Mouse (Mus musculus): ENCODE measurements around the gene Srpr. TPM values are rescaled to one million over a fixed set of nuclear protein-coding genes. Genes with fewer than 3 reads are reported as not detected.

Gene Srpr
- polyA plus RNA-seq, 1 experiment, result 70.1 TPM

DNA sequence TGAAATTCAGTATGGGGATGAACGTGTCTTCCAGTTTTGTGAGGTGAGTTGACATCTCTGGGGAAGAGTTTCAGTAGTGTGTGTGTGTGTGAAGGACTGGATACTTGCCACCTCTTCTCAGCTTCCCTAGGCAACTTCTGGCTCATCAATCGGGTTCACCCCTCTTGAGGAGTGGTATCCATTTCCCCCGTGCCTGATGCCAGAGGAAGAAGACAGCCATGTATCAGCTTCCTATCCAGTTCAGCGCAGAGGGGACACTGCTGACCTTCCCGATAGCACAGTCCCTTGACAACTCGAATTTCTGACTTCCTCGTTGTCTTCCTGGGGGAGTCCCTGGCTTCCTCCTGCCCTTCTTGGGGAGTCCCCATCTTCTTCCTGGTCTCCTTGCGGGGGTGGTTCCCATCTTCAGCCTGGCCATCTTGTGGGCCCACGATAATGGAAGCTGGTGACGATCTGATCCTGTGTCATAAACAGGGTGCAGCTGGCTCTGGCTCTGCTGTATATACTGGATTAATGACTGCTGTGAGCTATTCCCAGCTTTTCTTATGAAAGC is 12.5 kb upstream of the Srpr start:
- H3K4me3 ChIP-seq (ENCODE audit: control insufficient read depth, insufficient read depth, low read length), result no peak overlapping the region
- TF ChIP-seq POLR2A (IDR thresholded peaks at IDR 0.05; ENCODE audit: control insufficient read depth, extremely low read depth, insufficient read depth, low read length, poor library complexity) (no peak), CTCF (IDR thresholded peaks at IDR 0.05; ENCODE audit: borderline replicate concordance, control insufficient read depth, extremely low read depth, insufficient read depth, low read length, poor library complexity) (no peak)
- no peaks in the 10 kb centered on the region for H3K36me3 ChIP-seq (ENCODE audit: control insufficient read depth, insufficient read depth, low read length)
- DNase-seq, result no peak
- no peaks in the 10 kb centered on the region for H3K27me3 ChIP-seq (ENCODE audit: control insufficient read depth, insufficient read depth, low read length)
- WGBS, result 87% methylated on average over 10 of the region's 10 CpGs
- no peak overlapping the region for H3K27ac ChIP-seq (ENCODE audit: control insufficient read depth, insufficient read depth, low read length)
- H3K4me1 ChIP-seq (replicated peaks; ENCODE audit: control insufficient read depth, insufficient read depth, low read length), result peaks cover 2% of the 10 kb centered on the region; the same call in 1 of the 2 replicates

DNA sequence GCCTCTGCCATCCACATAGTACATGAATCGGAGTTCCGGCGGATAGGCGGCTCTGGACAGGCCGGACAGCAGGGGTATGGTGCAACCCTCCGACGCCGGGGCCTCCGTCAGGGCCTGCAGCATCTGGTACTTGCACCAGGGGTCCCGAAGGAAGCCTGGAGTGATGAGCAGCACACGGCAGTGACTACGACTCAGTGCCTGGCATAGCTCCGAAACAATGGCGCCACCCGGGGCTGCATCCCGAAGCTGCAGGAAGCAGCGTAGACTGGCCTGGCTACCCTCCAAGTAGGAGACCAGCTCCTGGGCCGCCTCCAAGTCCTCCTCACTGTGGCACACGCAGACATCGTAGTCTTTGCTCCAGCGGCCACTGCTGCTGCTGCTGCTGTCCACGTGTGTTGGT is 11.3 kb upstream of the Srpr start:
- Histone ChIP-seq H3K4me3 (ENCODE audit: control insufficient read depth, insufficient read depth, low read length) (no peak overlapping the region), H3K27me3 (ENCODE audit: control insufficient read depth, insufficient read depth, low read length) (no peaks in the 10 kb centered on the region), H3K4me1 (replicated peaks; ENCODE audit: control insufficient read depth, insufficient read depth, low read length) (peaks cover 2% of the 10 kb centered on the region; the same call in 1 of the 2 replicates), H3K36me3 (ENCODE audit: control insufficient read depth, insufficient read depth, low read length) (no peaks in the 10 kb centered on the region), H3K27ac (ENCODE audit: control insufficient read depth, insufficient read depth, low read length) (no peak overlapping the region)
- no peak for TF ChIP-seq CTCF (IDR thresholded peaks at IDR 0.05; ENCODE audit: borderline replicate concordance, control insufficient read depth, extremely low read depth, insufficient read depth, low read length, poor library complexity)
- no peak for TF ChIP-seq POLR2A (IDR thresholded peaks at IDR 0.05; ENCODE audit: control insufficient read depth, extremely low read depth, insufficient read depth, low read length, poor library complexity)
- DNase-seq, result no peak
- WGBS, result 94% methylated on average over 22 of the region's 22 CpGs

- 90% methylated on average over 11 of the region's 11 CpGs for WGBS
- Histone ChIP-seq H3K4me1 (replicated peaks; ENCODE audit: control insufficient read depth, insufficient read depth, low read length) (no peaks in the 10 kb centered on the region; the same call in 1 of the 2 replicates), H3K4me3 (ENCODE audit: control insufficient read depth, insufficient read depth, low read length) (no peak overlapping the region), H3K36me3 (ENCODE audit: control insufficient read depth, insufficient read depth, low read length) (no peaks in the 10 kb centered on the region), H3K27ac (ENCODE audit: control insufficient read depth, insufficient read depth, low read length) (no peak overlapping the region), H3K27me3 (ENCODE audit: control insufficient read depth, insufficient read depth, low read length) (no peaks in the 10 kb centered on the region)
- TF ChIP-seq CTCF (IDR thresholded peaks at IDR 0.05; ENCODE audit: borderline replicate concordance, control insufficient read depth, extremely low read depth, insufficient read depth, low read length, poor library complexity), result no peak
- no peak for DNase-seq
Measured at GRCm38 (mm10) chr9:35192983-35193542, 6.9 kb upstream of the Srpr start.

DNA sequence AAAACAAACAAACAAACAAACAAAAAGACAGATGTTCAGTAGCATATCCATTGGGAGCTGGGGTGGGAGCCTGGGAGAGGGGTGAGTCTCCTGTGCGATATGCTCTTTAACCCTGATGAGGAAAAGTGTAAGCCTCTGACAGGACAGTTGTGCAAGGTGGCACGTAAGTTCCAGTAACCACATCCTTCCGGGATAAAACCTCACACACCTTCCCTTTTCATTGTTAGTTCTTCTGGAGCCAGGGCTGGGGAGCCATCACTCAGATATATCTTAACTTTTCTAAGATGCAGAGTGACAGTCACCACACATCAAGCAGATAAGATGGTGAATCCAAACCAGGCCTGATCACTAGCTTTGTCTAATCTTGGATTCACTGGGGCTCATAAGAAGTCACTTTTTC is 5.9 kb upstream of the Srpr start:
- Histone ChIP-seq H3K27ac (ENCODE audit: control insufficient read depth, insufficient read depth, low read length) (no peak overlapping the region), H3K36me3 (ENCODE audit: control insufficient read depth, insufficient read depth, low read length) (no peaks in the 10 kb centered on the region), H3K4me3 (ENCODE audit: control insufficient read depth, insufficient read depth, low read length) (no peak overlapping the region), H3K4me1 (replicated peaks; ENCODE audit: control insufficient read depth, insufficient read depth, low read length) (no peaks in the 10 kb centered on the region; the same call in 1 of the 2 replicates), H3K27me3 (ENCODE audit: control insufficient read depth, insufficient read depth, low read length) (no peaks in the 10 kb centered on the region)
- TF ChIP-seq POLR2A (IDR thresholded peaks at IDR 0.05; ENCODE audit: control insufficient read depth, extremely low read depth, insufficient read depth, low read length, poor library complexity) (no peak), CTCF (IDR thresholded peaks at IDR 0.05; ENCODE audit: borderline replicate concordance, control insufficient read depth, extremely low read depth, insufficient read depth, low read length, poor library complexity) (no peak)
- WGBS, result 56% methylated on average over 3 of the region's 3 CpGs
- DNase-seq, result no peak

DNA sequence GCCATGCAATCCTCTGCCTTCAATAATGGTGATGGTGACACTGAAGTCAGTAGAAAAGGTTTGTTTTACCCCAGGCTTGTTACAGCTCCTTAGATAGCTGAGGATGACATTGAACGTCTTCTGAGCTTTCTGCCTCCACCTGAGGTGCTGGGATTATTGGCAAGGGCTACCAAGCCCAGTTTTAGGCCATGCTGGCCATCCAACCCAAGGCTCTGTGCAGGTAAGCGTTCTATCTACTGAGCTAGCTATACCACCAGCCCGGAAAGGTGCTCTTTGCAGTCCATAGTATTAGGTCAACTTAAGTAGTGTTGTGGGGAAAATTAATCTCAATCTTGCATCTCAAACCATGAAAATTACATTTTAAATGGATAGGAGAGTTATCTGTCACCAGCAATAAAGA is 2.4 kb upstream of the Srpr start:
- Histone ChIP-seq H3K36me3 (ENCODE audit: control insufficient read depth, insufficient read depth, low read length) (no peaks in the 10 kb centered on the region), H3K4me1 (replicated peaks; ENCODE audit: control insufficient read depth, insufficient read depth, low read length) (peaks cover 11% of the 10 kb centered on the region), H3K4me3 (ENCODE audit: control insufficient read depth, insufficient read depth, low read length) (no peak overlapping the region), H3K27ac (ENCODE audit: control insufficient read depth, insufficient read depth, low read length) (no peak overlapping the region), H3K27me3 (ENCODE audit: control insufficient read depth, insufficient read depth, low read length) (no peaks in the 10 kb centered on the region)
- 97% methylated on average over 3 of the region's 3 CpGs for WGBS
- TF ChIP-seq POLR2A (IDR thresholded peaks at IDR 0.05; ENCODE audit: control insufficient read depth, extremely low read depth, insufficient read depth, low read length, poor library complexity) (no peak), CTCF (IDR thresholded peaks at IDR 0.05; ENCODE audit: borderline replicate concordance, control insufficient read depth, extremely low read depth, insufficient read depth, low read length, poor library complexity) (no peak)
- no peak for DNase-seq

GRCm38 (mm10) chr9:35198351-35198750 is 1.6 kb upstream of the Srpr start:
- no peak for DNase-seq
- H3K27ac ChIP-seq (ENCODE audit: control insufficient read depth, insufficient read depth, low read length), result no peak overlapping the region
- WGBS, result 96% methylated on average over 10 of the region's 10 CpGs

More at GRCm38 (mm10) chr9:35198351-35198750, 1.6 kb upstream of the Srpr start:
- TF ChIP-seq CTCF (IDR thresholded peaks at IDR 0.05; ENCODE audit: borderline replicate concordance, control insufficient read depth, extremely low read depth, insufficient read depth, low read length, poor library complexity) (no peak), POLR2A (IDR thresholded peaks at IDR 0.05; ENCODE audit: control insufficient read depth, extremely low read depth, insufficient read depth, low read length, poor library complexity) (no peak)
- Histone ChIP-seq H3K4me1 (replicated peaks; ENCODE audit: control insufficient read depth, insufficient read depth, low read length) (peaks cover 11% of the 10 kb centered on the region), H3K27me3 (ENCODE audit: control insufficient read depth, insufficient read depth, low read length) (no peaks in the 10 kb centered on the region), H3K36me3 (ENCODE audit: control insufficient read depth, insufficient read depth, low read length) (no peaks in the 10 kb centered on the region), H3K4me3 (ENCODE audit: control insufficient read depth, insufficient read depth, low read length) (no peak overlapping the region)

Measured in thymus, adult 2 months (tissue).